Mouse (Mus musculus) MEL (cell line): Measurements from ENCODE around the gene Pgam1. TPM values are rescaled to one million over a fixed set of nuclear protein-coding genes. Genes with fewer than 3 reads are reported as not detected.

ENCODE experiments used
- DNase-seq: peaks from one replicate; pipeline ENCODE4 v3.0.0; 2011; ENCODE audit warnings: low read depth, low spot score
- H3K27ac ChIP-seq: 2 replicates; pipeline ENCODE4 v1.5.1; 2012; ENCODE audit warnings: low read depth, mild to moderate bottlenecking, control low read depth, low read length, moderate library complexity; ENCODE audit not compliant: control insufficient read depth
- H3K27me3 ChIP-seq, 2 experiments: fragments of 150-350 bp in 1 of 2; sonication (generic) in 1 of 2; 2 replicates each; pipeline ENCODE4 v1.6.1; 2012; ENCODE audit warnings: low read length in 2 of 2, mild to moderate bottlenecking in 2 of 2, improper control_type of control experiment in 1 of 2, moderate library complexity in 1 of 2; ENCODE audit not compliant: insufficient read depth in 2 of 2, control insufficient read depth in 1 of 2
- H3K36me3 ChIP-seq, 2 experiments: 2 replicates each; pipeline ENCODE4 v1.6.1; 2012 to 2014; ENCODE audit warnings: low read length in 2 of 2, improper control_type of control experiment in 1 of 2, inconsistent platforms in 1 of 2, mild to moderate bottlenecking in 1 of 2; ENCODE audit not compliant: insufficient read depth in 2 of 2, control insufficient read depth in 1 of 2
- H3K4me1 ChIP-seq, 2 experiments: fragments of 150-350 bp in 1 of 2; sonication (generic) in 1 of 2; 2 replicates each; pipeline ENCODE4 v1.6.1; 2012; ENCODE audit warnings: low read length in 2 of 2, improper control_type of control experiment in 1 of 2, mild to moderate bottlenecking in 1 of 2; ENCODE audit not compliant: insufficient read depth in 2 of 2, control insufficient read depth in 1 of 2
- H3K4me3 ChIP-seq, 2 experiments: fragments of 150-350 bp in 1 of 2; sonication (generic) in 1 of 2; 2 replicates each; pipeline ENCODE4 v1.5.1; 2012; ENCODE audit warnings: low read depth in 2 of 2, low read length in 2 of 2, mild to moderate bottlenecking in 2 of 2, moderate library complexity in 2 of 2, control low read depth in 1 of 2, improper control_type of control experiment in 1 of 2; ENCODE audit not compliant: control insufficient read depth in 1 of 2, insufficient read depth in 1 of 2
- H3K79me2 ChIP-seq: 2 replicates; pipeline ENCODE4 v1.6.1; 2012; ENCODE audit warnings: mild to moderate bottlenecking, low read length, moderate library complexity; ENCODE audit not compliant: control insufficient read depth, poor library complexity, insufficient read depth
- H3K9ac ChIP-seq: 2 replicates; pipeline ENCODE4 v1.6.1; 2012; ENCODE audit warnings: low read depth, mild to moderate bottlenecking, control low read depth, low read length, moderate library complexity; ENCODE audit not compliant: control insufficient read depth, poor library complexity, severe bottlenecking
- H3K9me3 ChIP-seq: fragments of 150-350 bp; sonication (generic); replicated peaks from 2 replicates; pipeline ENCODE4 v1.6.1; 2012; ENCODE audit warnings: mild to moderate bottlenecking, low read length, improper control_type of control experiment, moderate library complexity; ENCODE audit not compliant: insufficient read depth
- BHLHE40 ChIP-seq: IDR thresholded peaks from 2 replicates; pipeline ENCODE4 v1.6.1; 2012; ENCODE audit warnings: low read depth, mild to moderate bottlenecking, inconsistent platforms, low read length, improper control_type of control experiment, borderline replicate concordance
- CHD1 ChIP-seq: IDR thresholded peaks from 2 replicates; pipeline ENCODE4 v1.6.1; 2012; ENCODE audit warnings: low read depth, mild to moderate bottlenecking, inconsistent platforms, low read length, improper control_type of control experiment
- CHD2 ChIP-seq: IDR thresholded peaks from 2 replicates; pipeline ENCODE4 v1.6.1; 2011; ENCODE audit warnings: low read length, improper control_type of control experiment
- CTCF ChIP-seq, 3 experiments: IDR thresholded peaks in 2 of 3; conservative IDR thresholded peaks in 1 of 3; 2 replicates each; pipeline ENCODE4 v1.5.1; 2011 to 2012; ENCODE audit warnings: low read length in 3 of 3, low read depth in 2 of 3, mild to moderate bottlenecking in 2 of 3, improper control_type of control experiment in 1 of 3, inconsistent platforms in 1 of 3, mixed read lengths in 1 of 3, moderate library complexity in 1 of 3; ENCODE audit not compliant: control insufficient read depth in 1 of 3, insufficient read depth in 1 of 3, poor library complexity in 1 of 3, severe bottlenecking in 1 of 3
- E2F4 ChIP-seq: IDR thresholded peaks from 2 replicates; pipeline ENCODE4 v1.6.1; 2011; ENCODE audit warnings: low read depth, low read length, improper control_type of control experiment, borderline replicate concordance
- ELF1 ChIP-seq: IDR thresholded peaks from 2 replicates; pipeline ENCODE4 v1.6.1; 2014; ENCODE audit warnings: low read depth, mild to moderate bottlenecking, inconsistent platforms, low read length, improper control_type of control experiment, moderate library complexity
- EP300 ChIP-seq, 2 experiments: IDR thresholded peaks; 2 replicates each; pipeline ENCODE4 v1.6.1; 2011; ENCODE audit warnings: improper control_type of control experiment in 2 of 2, low read length in 2 of 2, low read depth in 1 of 2, mild to moderate bottlenecking in 1 of 2
- JUND ChIP-seq: IDR thresholded peaks from 2 replicates; pipeline ENCODE4 v1.6.1; 2011; ENCODE audit warnings: low read depth, mild to moderate bottlenecking, improper control_type of control experiment, low read length
- KAT2A ChIP-seq: conservative IDR thresholded peaks from 2 replicates; pipeline ENCODE4 v1.6.1; 2012; ENCODE audit warnings: low read depth, low read length, improper control_type of control experiment, inconsistent platforms
- MAFK ChIP-seq: IDR thresholded peaks from 2 replicates; pipeline ENCODE4 v1.6.1; 2011; ENCODE audit warnings: low read depth, mild to moderate bottlenecking, low read length, improper control_type of control experiment, borderline replicate concordance
- MAX ChIP-seq: IDR thresholded peaks from 2 replicates; pipeline ENCODE4 v1.6.1; 2011; ENCODE audit warnings: low read length, improper control_type of control experiment
- MEF2A ChIP-seq: IDR thresholded peaks from 2 replicates; pipeline ENCODE4 v1.6.1; 2014; ENCODE audit warnings: low read depth, mild to moderate bottlenecking, inconsistent platforms, low read length, improper control_type of control experiment; ENCODE audit not compliant: poor library complexity, insufficient replicate concordance, severe bottlenecking; ENCODE audit errors: extremely low read depth
- MXI1 ChIP-seq: IDR thresholded peaks from 2 replicates; pipeline ENCODE4 v1.6.1; 2011; ENCODE audit warnings: mild to moderate bottlenecking, low read depth, low read length, improper control_type of control experiment
- MYB ChIP-seq: IDR thresholded peaks from 2 replicates; pipeline ENCODE4 v1.6.1; 2011; ENCODE audit warnings: mild to moderate bottlenecking, low read depth, low read length, improper control_type of control experiment
- MYC ChIP-seq: IDR thresholded peaks from 2 replicates; pipeline ENCODE4 v1.6.1; 2011; ENCODE audit warnings: low read depth, mild to moderate bottlenecking, low read length, improper control_type of control experiment, moderate library complexity
- NELFE ChIP-seq: IDR thresholded peaks from 2 replicates; pipeline ENCODE4 v1.6.1; 2011; ENCODE audit warnings: low read depth, low read length, improper control_type of control experiment
- NRF1 ChIP-seq: IDR thresholded peaks from 2 replicates; pipeline ENCODE4 v1.6.1; 2014; ENCODE audit warnings: low read depth, mild to moderate bottlenecking, inconsistent platforms, low read length, improper control_type of control experiment, moderate library complexity; ENCODE audit not compliant: poor library complexity, insufficient read depth, severe bottlenecking
- POLR2A ChIP-seq, 2 experiments: IDR thresholded peaks; 2 replicates each; pipeline ENCODE4 v1.6.1; 2011 to 2012; ENCODE audit warnings: low read length in 2 of 2, mild to moderate bottlenecking in 2 of 2, control low read depth in 1 of 2, improper control_type of control experiment in 1 of 2, low read depth in 1 of 2, moderate library complexity in 1 of 2; ENCODE audit not compliant: control insufficient read depth in 1 of 2, insufficient read depth in 1 of 2, poor library complexity in 1 of 2
- POLR2AphosphoS2 ChIP-seq: IDR thresholded peaks from 2 replicates; pipeline ENCODE4 v1.6.1; 2011; ENCODE audit warnings: low read length, improper control_type of control experiment
- POLR2AphosphoS5 ChIP-seq: IDR thresholded peaks from 2 replicates; pipeline ENCODE4 v1.6.1; 2012; ENCODE audit warnings: low read depth, borderline replicate concordance, mild to moderate bottlenecking, inconsistent platforms, low read length, moderate library complexity, mixed read lengths
- SIN3A ChIP-seq: IDR thresholded peaks from 2 replicates; pipeline ENCODE4 v1.6.1; 2012; ENCODE audit warnings: low read length, improper control_type of control experiment, inconsistent platforms
- SMC3 ChIP-seq: IDR thresholded peaks from 2 replicates; pipeline ENCODE4 v1.6.1; 2011; ENCODE audit warnings: low read depth, low read length, improper control_type of control experiment
- TCF12 ChIP-seq: IDR thresholded peaks from 2 replicates; pipeline ENCODE4 v1.6.1; 2014; ENCODE audit warnings: low read depth, mild to moderate bottlenecking, inconsistent platforms, low read length, improper control_type of control experiment, moderate library complexity
- UBTF ChIP-seq: IDR thresholded peaks from 2 replicates; pipeline ENCODE4 v1.6.1; 2012; ENCODE audit warnings: low read depth, mild to moderate bottlenecking, inconsistent platforms, low read length, improper control_type of control experiment, moderate library complexity, borderline replicate concordance; ENCODE audit not compliant: insufficient read depth
- USF1 ChIP-seq: IDR thresholded peaks from 2 replicates; pipeline ENCODE4 v1.6.1; 2014; ENCODE audit warnings: low read depth, mild to moderate bottlenecking, inconsistent platforms, low read length, improper control_type of control experiment, moderate library complexity
- ZC3H11A ChIP-seq: IDR thresholded peaks from 2 replicates; pipeline ENCODE4 v1.6.1; 2012; ENCODE audit warnings: low read depth, mild to moderate bottlenecking, inconsistent platforms, low read length, improper control_type of control experiment
- ZKSCAN1 ChIP-seq: IDR thresholded peaks from 2 replicates; pipeline ENCODE4 v1.6.1; 2012; ENCODE audit warnings: low read depth, mild to moderate bottlenecking, inconsistent platforms, low read length, improper control_type of control experiment, moderate library complexity
- ZMIZ1 ChIP-seq: IDR thresholded peaks from 2 replicates; pipeline ENCODE4 v1.6.1; 2012; ENCODE audit warnings: low read depth, mild to moderate bottlenecking, inconsistent platforms, low read length, improper control_type of control experiment, moderate library complexity
- ZNF384 ChIP-seq: IDR thresholded peaks from 2 replicates; pipeline ENCODE4 v1.6.1; 2012; ENCODE audit warnings: low read depth, mild to moderate bottlenecking, inconsistent platforms, low read length, improper control_type of control experiment
- polyA plus RNA-seq, 2 experiments: library from polyadenylated mRNA; stranded (reverse) in 1 of 2; unstranded in 1 of 2; fragments of >175 nt in 1 of 2; fragments of >200 nt in 1 of 2; gene quantifications; 2 replicates each; pipeline versions ENCODE4 v1.2.1 to v1.2.4; 2012; ENCODE audit warnings: low replicate concordance in 2 of 2, low read depth in 1 of 2; ENCODE audit not compliant: insufficient read length in 2 of 2, insufficient read depth in 1 of 2, missing spikeins in 1 of 2
- total RNA-seq: library from RNA; depleted of rRNA; stranded (reverse); fragments of 300-350 nt; gene quantifications from 2 replicates; pipeline ENCODE4 v1.2.3, GENCODE M21; 2012

The Pgam1 gene
- total and polyA plus RNA-seq, 3 experiments, result 220 to 756 (median 267) TPM

DNA sequence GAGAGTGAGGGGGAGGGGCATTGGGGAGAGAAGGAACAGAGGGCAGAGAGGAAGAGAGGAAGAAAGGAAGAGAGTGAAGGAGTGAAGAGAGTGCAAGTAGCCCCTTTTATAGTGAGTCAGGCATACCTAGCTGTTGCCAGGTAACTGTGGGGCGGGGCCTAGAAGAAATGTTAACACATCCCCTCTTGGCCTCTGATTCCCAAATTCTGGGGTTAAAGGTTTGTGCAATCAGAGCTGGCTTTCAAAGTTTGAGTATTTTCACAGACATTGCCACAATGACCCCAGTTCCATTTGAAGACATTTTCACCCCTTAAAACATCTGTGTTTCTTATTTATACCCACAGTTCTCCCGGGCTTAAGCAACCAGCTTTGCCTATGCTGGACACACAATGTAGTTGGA lies 6.5 kb upstream of the Pgam1 start:
- no peaks in the 10 kb centered on the region for H3K27me3 ChIP-seq
- peaks cover 14 to 55% of the 10 kb centered on the region in 2 experiments for H3K4me1 ChIP-seq
- DNase-seq, result no peak
- peaks cover 0 to 49% of the 10 kb centered on the region in 2 experiments; a peak in 2 of 4 replicates for H3K36me3 ChIP-seq
- H3K4me3 ChIP-seq, result no peak overlapping the region
- H3K9me3 ChIP-seq, result no peaks in the 10 kb centered on the region
- TF ChIP-seq ZKSCAN1, result no peak
- H3K79me2 ChIP-seq, result no peaks in the 10 kb centered on the region
- no peak overlapping the region for H3K27ac ChIP-seq
- H3K9ac ChIP-seq, result no peak overlapping the region

DNA sequence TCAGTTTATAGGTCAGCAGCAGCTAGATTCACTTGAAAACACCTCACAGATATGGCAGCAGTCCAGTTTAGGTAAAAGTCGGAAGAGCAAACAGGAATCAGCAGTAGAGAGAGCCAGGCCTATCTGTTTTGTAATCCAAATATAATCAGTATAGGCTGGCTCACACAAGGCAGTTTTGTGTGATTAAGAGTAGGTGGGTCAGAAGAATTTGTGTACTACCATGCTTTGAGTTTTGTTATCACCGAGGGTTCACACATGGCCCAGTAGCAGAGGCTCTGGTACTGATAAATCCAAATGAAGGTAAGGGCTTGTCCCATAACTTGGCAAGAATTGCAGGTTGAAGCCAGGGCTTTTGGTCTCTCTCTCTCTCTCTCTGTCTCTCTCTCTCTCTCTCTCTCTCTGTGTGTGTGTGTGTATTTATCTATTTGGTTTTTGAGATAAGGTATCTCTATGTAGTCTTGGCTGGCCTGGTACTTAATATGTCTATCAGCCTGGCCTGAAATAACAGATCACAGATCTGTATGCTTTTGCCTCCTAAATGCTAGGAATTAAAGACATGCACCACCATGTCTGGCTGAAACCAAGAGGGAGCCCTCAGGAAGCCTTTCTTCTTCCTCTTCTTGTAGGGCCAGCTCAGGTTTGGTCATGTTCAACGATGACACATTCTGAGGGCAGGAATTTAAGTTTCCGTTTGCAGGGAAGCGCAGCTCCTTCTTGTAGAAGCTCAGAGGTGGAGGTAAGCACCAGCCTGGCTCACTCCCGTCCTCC lies 5.2 kb upstream of the Pgam1 start:
- peak; percentile 84 for DNase-seq
- H3K36me3 ChIP-seq, result peaks cover 0 to 47% of the 10 kb centered on the region in 2 experiments; a peak in 2 of 4 replicates
- H3K9me3 ChIP-seq, result no peaks in the 10 kb centered on the region
- no peaks in the 10 kb centered on the region; the same call in 1 of the 2 replicates for H3K79me2 ChIP-seq
- peak overlapping the region; percentile 45 for H3K9ac ChIP-seq
- H3K27ac ChIP-seq, result peak overlapping the region; percentile 77
- peaks cover 14 to 45% of the 10 kb centered on the region in 2 experiments for H3K4me1 ChIP-seq
- H3K4me3 ChIP-seq, result peak overlapping the region; percentile 14 to 16
- no peaks in the 10 kb centered on the region for H3K27me3 ChIP-seq
- TF ChIP-seq MEF2A, result no peak
- TF ChIP-seq CTCF (IDR thresholded peaks at IDR 0.05 in 2 of 3, conservative IDR thresholded peaks at IDR 0.05 in 1 of 3; ENCODE audit: control insufficient read depth in 1 of 3, insufficient read depth in 1 of 3, low read depth in 2 of 3, low read length in 3 of 3, poor library complexity in 1 of 3, severe bottlenecking in 1 of 3), result no peak
- no peak for TF ChIP-seq CHD2
- peak; percentile 85 for TF ChIP-seq TCF12
- no peak for TF ChIP-seq CHD1
- TF ChIP-seq ELF1, result 0 out of 2 replicates have a peak, but pooled peaks have one; percentile 31
- no peak for TF ChIP-seq POLR2AphosphoS2
- no peak for TF ChIP-seq ZNF384
- TF ChIP-seq EP300 (IDR thresholded peaks at IDR 0.05; ENCODE audit: low read depth in 1 of 2, low read length in 2 of 2), result peak; percentile 67 to 73; a peak in 3 of 4 replicates
- no peak for TF ChIP-seq SMC3
- peak; percentile 7; the same call in 1 of the 2 replicates for TF ChIP-seq SIN3A
- TF ChIP-seq JUND, result peak; percentile 85; the same call in 1 of the 2 replicates
- no peak for TF ChIP-seq KAT2A
- peak; percentile 59; the same call in 1 of the 2 replicates for TF ChIP-seq MAX
- TF ChIP-seq BHLHE40, result 0 out of 2 replicates have a peak, but pooled peaks have one; percentile 16
- no peak for TF ChIP-seq USF1
- TF ChIP-seq POLR2AphosphoS5, result no peak
- TF ChIP-seq MYC, result no peak
- TF ChIP-seq MAFK, result 0 out of 2 replicates have a peak, but pooled peaks have one; percentile 16
- TF ChIP-seq NELFE, result no peak
- no peak for TF ChIP-seq ZMIZ1
- no peak for TF ChIP-seq NRF1
- no peak for TF ChIP-seq MYB
- TF ChIP-seq ZKSCAN1, result no peak
- TF ChIP-seq MXI1, result peak; percentile 53
- no peak for TF ChIP-seq E2F4
- no peak for TF ChIP-seq UBTF
- no peak for TF ChIP-seq POLR2A (IDR thresholded peaks at IDR 0.05; ENCODE audit: control insufficient read depth in 1 of 2, insufficient read depth in 1 of 2, low read depth in 1 of 2, low read length in 2 of 2, poor library complexity in 1 of 2)
- no peak for TF ChIP-seq ZC3H11A
